Mouse (Mus musculus) layer of hippocampus, postnatal 36 days (tissue): ENCODE measurements at regions not wholly inside any gene's neighbourhood (a gene's known extent, or its start where the extent isn't known, plus 50 kb on each side); places are given as distances from the start of the nearest gene placed in this dataset.

Source experiments
- DNase-seq, 2 experiments: peaks; one replicate each; pipeline ENCODE4 v3.0.0; 2022

- DNase-seq: no peak
Observed at GRCm38 (mm10) chr13:37621319-37622050, 156.7 kb upstream of the Rreb1 start.

- DNase-seq: no peak
Observed at GRCm38 (mm10) chr13:37622366-37623088, 155.7 kb upstream of the Rreb1 start.

DNA sequence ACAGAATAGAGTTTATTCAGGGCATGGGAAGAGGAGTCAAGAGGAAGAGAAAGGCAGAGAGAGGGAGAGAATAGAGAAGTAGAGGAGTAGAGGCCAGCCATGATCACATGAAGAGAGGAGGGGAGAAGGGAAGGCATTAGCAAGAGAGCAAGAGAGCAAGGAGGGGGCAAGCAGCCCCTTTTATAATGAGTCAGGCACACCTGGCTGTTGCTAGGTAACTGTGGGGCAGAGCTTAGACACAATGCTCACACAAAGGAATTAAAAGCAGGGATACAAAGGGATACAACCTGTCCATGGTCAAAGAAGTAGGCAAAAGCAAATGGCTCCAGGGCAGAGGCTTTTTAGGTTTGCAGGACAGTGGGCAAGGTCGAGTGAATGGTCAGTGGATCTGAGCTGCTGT is 153.5 kb upstream of the Rreb1 start:
- DNase-seq: no peak

GRCm38 (mm10) chr13:37625532-37626235 is 152.5 kb upstream of the Rreb1 start:
- no peak for DNase-seq

GRCm38 (mm10) chr13:37628391-37629270 is 149.6 kb upstream of the Rreb1 start:
- no peak for DNase-seq

DNA sequence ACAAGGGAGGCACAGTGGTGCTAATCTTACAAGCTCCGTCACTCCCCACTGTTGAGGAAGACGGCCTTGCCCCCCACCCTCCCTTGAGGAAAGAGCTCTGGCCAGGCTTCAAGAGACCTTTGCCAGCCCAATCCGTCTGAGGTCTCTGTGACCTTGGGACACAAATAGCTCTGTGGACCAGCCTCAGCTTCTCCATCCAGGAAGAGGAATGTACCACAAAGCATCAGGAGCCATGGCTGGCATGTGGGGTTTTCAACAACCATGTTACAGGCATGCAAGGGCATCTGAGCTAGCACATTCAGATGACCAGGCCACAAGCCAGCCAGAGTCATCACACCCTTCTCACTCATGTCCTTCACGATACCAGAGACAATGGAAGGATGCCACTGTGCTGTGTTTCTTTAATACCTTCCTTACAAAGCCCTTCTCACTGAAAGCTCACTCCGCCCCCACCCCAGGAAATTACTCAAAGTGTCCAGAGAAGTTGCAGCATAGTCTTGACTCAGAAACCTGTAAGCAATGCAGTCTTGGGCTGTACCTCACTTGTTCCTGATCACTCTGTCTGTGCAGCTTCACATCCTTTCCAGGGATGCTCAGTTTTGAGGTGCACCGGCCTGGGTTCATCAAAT is 148.8 kb upstream of the Rreb1 start:
- no peak for DNase-seq

- no peak for DNase-seq
Observed at GRCm38 (mm10) chr13:37632835-37633440, 145.3 kb upstream of the Rreb1 start.

DNA sequence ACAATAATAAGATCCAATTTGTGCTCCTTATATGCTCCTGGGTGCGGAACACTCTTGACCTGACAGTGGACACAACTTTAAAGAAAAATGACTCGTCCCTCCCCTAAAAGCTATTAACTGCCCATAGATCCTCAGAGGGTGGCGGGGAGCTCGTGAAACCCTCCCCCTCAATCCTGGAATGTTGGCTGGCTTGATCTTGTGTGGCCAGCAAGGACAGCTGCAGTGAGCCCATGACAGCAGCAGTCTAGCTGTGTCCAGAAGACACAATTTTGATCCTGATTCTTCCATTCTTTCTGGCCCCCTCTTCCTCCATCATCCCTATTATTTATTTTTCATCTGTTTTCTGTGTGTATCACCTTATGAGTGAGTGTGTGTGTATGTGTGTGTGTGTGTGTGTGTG is 141.8 kb upstream of the Rreb1 start:
- DNase-seq: no peak

DNA sequence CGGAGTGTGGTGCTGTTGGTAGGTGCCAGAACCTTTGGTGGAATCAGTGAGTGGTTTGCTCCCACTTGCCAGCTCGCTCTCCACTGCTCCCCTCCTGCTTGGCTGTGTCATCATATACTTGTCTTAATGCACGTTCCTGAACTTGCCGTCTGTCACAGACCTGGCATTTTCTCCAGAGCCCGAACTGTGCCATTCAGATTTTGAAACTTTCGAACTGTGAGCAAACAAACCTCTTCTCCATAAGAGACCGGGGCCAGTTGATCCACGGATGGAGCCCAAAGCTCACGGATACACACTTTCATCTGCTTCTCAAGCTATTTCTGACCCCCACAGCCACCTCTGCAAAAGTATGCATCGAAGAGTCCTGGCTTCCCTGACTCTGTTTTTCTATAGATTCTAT is 141.0 kb upstream of the Rreb1 start:
- DNase-seq: no peak

- no peak for DNase-seq
Observed at GRCm38 (mm10) chr13:37638071-37638511, 140.1 kb upstream of the Rreb1 start.

DNA sequence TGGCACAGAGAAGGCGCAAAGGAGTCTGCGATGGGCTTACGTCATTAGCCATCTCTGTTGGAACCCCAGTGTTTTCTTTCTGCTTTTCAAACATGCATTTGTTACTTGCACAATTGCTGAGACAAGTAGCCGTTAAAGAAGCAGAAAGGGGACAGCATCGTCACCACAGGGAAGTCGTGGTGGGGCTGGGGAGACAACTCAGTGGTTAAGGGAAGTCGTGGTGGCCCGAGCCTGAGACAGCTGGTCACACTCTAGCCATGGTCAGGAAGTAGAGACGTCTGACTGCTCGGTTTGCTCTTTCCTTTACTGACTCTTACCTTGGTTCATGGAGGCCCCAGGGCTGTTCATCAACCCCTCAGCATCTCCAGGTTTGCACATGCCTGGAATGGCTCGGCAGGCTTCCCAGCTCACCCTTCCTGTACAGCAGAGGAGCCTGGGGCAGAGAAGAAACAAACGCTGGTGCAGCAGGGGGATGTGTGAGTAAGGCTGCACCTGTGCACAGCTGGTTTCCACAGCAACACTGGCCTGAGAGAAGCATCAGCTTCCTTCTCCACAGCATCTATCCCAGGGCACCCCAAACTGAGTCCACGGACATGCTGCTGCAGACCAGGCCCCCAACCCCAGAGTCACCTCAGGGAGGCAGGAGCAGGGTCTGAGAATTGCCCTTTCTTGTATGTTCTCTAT is 135.6 kb upstream of the Rreb1 start:
- no peak for DNase-seq

- DNase-seq: no peak
Observed at GRCm38 (mm10) chr13:37644751-37645181, 133.4 kb upstream of the Rreb1 start.

- DNase-seq: no peak
Observed at GRCm38 (mm10) chr13:37649467-37650080, 128.6 kb upstream of the Rreb1 start.

DNA sequence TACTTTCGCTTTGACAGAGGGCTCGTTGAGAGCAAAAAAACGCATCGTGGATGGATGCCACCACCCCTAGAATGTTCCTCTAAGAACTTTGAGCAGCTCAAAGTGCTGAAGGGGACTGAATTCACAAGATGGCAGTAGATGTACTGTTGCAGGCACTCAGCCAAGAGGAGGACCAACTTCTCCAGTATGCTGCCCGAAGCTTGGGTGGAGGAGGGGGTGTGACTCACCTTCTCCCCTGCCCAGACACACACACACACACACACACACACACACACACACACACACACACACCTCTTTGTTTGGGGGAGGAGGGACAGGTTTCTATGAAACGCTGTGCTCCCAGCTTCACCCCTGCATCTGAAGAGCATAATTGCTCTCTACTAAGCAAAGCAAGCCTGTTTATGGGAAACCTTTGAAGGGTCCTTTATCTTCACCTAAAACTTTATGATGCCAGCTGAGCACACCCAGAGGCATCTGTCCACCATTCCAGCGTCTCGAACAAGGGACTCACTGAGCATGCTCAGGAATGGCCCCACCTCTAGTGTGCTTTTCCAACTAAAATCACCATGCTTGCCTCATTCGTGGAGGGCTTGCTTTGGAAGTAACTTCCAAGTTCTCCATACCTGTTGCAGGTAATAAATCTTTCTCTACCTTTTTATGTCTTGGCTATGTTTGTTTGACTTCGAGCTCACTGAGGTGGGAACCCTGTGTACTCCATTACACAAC is 126.8 kb upstream of the Rreb1 start:
- no peak for DNase-seq

GRCm38 (mm10) chr13:37654651-37655050 is 123.5 kb upstream of the Rreb1 start:
- no peak for DNase-seq

DNA sequence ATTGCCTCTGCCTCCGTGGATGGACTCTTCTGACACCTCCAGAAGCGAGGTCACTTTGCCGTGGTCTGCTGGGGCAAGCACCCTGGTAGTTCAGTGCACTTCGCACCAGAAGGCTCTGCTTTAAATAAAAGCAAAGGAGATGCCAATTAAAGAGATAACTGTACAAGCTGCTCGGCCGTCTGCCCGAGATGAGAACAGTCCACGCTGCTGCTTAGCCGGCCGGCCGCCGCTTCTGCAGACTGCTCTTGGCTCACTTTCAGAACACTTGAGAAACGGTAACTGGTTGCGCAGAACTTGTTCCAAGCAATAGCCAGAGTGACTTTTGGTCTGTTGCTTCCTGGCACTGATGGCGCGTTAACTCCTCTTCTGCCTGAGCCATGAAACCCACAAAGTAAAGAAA is 121.0 kb upstream of the Rreb1 start:
- peak; percentile 21 to 47 for DNase-seq

GRCm38 (mm10) chr13:37658034-37658433 is 120.2 kb upstream of the Rreb1 start:
- DNase-seq: no peak

DNA sequence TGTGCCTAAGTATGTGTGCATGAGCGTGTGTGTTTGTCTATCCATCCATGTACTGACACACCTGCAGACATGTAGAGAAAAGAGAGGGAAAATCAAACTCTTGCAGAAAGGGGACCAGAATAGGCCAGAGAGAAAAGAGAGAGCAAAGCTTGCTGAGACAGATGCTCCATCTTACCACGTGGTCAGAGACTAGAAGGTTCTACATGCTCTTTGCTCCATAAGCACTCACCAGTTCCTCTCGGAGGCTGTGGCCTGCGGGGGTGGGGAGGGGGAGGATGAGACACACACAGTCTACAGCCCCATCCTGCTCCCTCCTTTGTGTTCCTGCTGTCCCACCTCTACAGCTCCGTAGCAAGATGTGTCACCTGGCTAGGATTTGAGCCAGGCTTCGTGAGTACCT is 119.7 kb upstream of the Rreb1 start:
- no peak for DNase-seq

GRCm38 (mm10) chr13:37660083-37660482 is 118.1 kb upstream of the Rreb1 start:
- DNase-seq: no peak

DNA sequence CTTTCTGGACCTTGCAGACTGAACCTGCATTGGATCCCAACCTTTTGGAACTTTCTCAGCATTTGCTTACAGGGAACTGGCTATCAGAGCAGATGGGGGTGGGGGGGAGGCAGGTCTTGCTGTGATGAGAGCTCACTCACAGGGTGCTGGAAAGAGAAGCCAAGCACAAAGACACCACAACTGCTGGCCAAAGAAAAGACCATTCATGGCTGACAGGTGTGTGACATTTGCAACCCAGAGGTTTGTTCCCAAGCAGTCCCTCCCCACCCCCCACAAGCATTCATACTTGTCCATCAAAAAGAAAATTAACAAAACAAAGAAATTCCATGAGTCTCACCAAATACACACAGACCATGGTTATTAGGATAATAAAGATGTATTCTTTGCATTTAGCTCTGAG is 117.5 kb upstream of the Rreb1 start:
- DNase-seq: no peak
